Mouse (Mus musculus) liver, embryonic 14.5 days (tissue): ENCODE data around the gene Cfap77.

Experiments
- CTCF ChIP-seq: IDR thresholded peaks from 2 replicates; pipeline ENCODE4 v1.5.1; 2016; ENCODE audit warnings: antibody characterized with exemption, low read depth, control low read depth
- EP300 ChIP-seq: IDR thresholded peaks from 2 replicates; pipeline ENCODE4 v1.6.1; 2016; ENCODE audit warnings: antibody characterized with exemption, low read depth

GRCm38 (mm10) chr2:29075331-29076070 lies 20.6 kb upstream of the Cfap77 start:
- TF ChIP-seq CTCF (no peak), EP300 (no peak)
